Mouse (Mus musculus): ENCODE measurements around the gene Abcc12.

Abcc12 gene

DNA sequence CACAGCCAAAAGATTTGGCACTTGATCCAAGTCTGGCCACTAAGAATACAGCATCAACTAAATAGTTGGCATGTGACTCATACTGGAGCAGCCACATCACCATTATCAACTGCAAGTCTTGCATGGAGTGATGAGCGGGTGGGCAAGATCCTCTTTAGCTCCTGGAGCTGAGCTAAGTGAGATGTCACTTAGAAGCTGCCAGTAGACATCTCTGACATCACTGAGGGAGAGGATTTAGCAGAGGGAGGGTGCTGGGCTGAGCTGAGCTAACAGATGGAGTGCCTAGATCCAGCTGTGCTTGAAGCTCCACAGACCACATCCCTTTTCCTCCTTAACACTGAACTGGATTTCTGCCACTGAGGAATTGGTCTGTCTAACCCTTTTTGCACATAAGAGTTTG is 143.1 kb downstream of the Abcc12 start:
- in situ Hi-C loops (cut with MboI, MseI), result no loop called here
